In genomic region chr6:14978201-14978600, GRCm38 (mm10) we compare ENCODE assay signal across 26 mouse cellular contexts.
"Had no signal": no experiment of that assay in that cellular context is flagged by ENCODE, and none has a peak within 500 bp of the region (broad histone marks: within the 10 kb centered on the region; RNA-seq: fewer than 3 reads in every experiment).

No protein-coding gene starts in this region.

- H3K9me3 ChIP-seq: embryonic facial prominence, embryonic 12.5 days; embryonic facial prominence, embryonic 13.5 days; embryonic facial prominence, embryonic 15.5 days; forebrain, embryonic 12.5 days; forebrain, embryonic 15.5 days had no signal

- H3K4me2 ChIP-seq: embryonic facial prominence, embryonic 12.5 days; embryonic facial prominence, embryonic 13.5 days; embryonic facial prominence, embryonic 15.5 days; forebrain, embryonic 12.5 days; forebrain, embryonic 13.5 days; forebrain, embryonic 15.5 days had no signal

- H3K27ac ChIP-seq: embryonic facial prominence, embryonic 10.5 days; embryonic facial prominence, embryonic 12.5 days; embryonic facial prominence, embryonic 13.5 days; embryonic facial prominence, embryonic 15.5 days; forebrain, embryonic 10.5 days; forebrain, embryonic 12.5 days; forebrain, embryonic 13.5 days; forebrain, embryonic 15.5 days; gastrocnemius, adult 2 months had no signal

- ATAC-seq: forebrain, embryonic 13.5 days; forebrain, embryonic 14.5 days; forebrain, embryonic 15.5 days; forebrain, embryonic 16.5 days; forebrain, postnatal 0 days had no signal

- H3K4me3 ChIP-seq: embryonic facial prominence, embryonic 10.5 days; embryonic facial prominence, embryonic 12.5 days; embryonic facial prominence, embryonic 13.5 days; embryonic facial prominence, embryonic 15.5 days; erythroblast, embryonic 14.5 days; forebrain, embryonic 10.5 days; forebrain, embryonic 12.5 days; forebrain, embryonic 13.5 days; forebrain, embryonic 15.5 days; gastrocnemius, adult 2 months had no signal

- H3K4me1 ChIP-seq: embryonic facial prominence, embryonic 10.5 days; embryonic facial prominence, embryonic 12.5 days; embryonic facial prominence, embryonic 13.5 days; embryonic facial prominence, embryonic 15.5 days; forebrain, embryonic 10.5 days; forebrain, embryonic 12.5 days; forebrain, embryonic 13.5 days had no signal

- H3K36me3 ChIP-seq: embryonic facial prominence, embryonic 12.5 days; embryonic facial prominence, embryonic 13.5 days; embryonic facial prominence, embryonic 15.5 days; forebrain, embryonic 10.5 days; forebrain, embryonic 12.5 days; forebrain, embryonic 15.5 days had no signal

- H3K27me3 ChIP-seq: embryonic facial prominence, embryonic 12.5 days; embryonic facial prominence, embryonic 13.5 days; embryonic facial prominence, embryonic 15.5 days; forebrain, embryonic 12.5 days; forebrain, embryonic 13.5 days; forebrain, embryonic 15.5 days had no signal

- DNase-seq: cerebellum, adult 2 months; cerebellum, adult 8-10 months; cerebellum, adult 9-10 months; cerebellum, adult 9-11 months; cerebellum, postnatal 25 days; cerebellum, postnatal 36 days; embryo, embryonic 11 days; forebrain, postnatal 0 days; gastrocnemius, adult 2 months; gastrocnemius, postnatal 10 days; gastrocnemius, postnatal 14 days; gastrocnemius, postnatal 25 days; gastrocnemius, postnatal 36 days; heart, adult 11 months; heart, adult 18-20 months had no signal

- H3K9ac ChIP-seq: embryonic facial prominence, embryonic 12.5 days; embryonic facial prominence, embryonic 13.5 days; embryonic facial prominence, embryonic 15.5 days; forebrain, embryonic 12.5 days; forebrain, embryonic 13.5 days; forebrain, embryonic 15.5 days; forebrain, postnatal 0 days had no signal
